Mouse (Mus musculus): Measurements from ENCODE around the gene Nr3c2.

The Nr3c2 gene

GRCm38 (mm10) chr8:76899411-76900154 is at the start of gene Nr3c2:
TSS of gene Nr3c2 (plus strand) at chr8:76899442.
- peak; percentile 45 to 55 for DNase-seq

GRCm38 (mm10) chr8:76858534-76858933 is 40.7 kb upstream of the Nr3c2 start:
- DNase-seq: no peak

DNA sequence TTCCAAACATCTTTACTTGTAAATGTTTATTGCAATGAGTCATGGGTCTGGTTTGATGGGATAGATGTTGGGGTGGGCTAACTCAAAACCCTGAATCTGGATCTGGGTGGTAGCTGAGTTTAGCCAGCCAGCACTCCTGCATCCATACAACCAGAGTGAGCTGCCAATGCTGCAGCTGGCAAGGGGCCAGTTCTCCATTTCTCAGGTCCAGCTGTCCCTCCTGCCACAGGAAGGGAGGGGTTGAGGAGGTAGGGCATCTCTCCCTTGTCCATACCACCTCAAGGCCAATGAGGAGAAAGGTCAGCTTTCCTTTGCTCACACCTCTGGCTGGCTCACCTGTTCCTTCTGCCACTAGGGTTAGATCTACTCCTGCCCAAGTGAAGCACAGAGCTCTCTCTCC is 39.5 kb upstream of the Nr3c2 start:
- peak; percentile 6 to 31 for DNase-seq

DNA sequence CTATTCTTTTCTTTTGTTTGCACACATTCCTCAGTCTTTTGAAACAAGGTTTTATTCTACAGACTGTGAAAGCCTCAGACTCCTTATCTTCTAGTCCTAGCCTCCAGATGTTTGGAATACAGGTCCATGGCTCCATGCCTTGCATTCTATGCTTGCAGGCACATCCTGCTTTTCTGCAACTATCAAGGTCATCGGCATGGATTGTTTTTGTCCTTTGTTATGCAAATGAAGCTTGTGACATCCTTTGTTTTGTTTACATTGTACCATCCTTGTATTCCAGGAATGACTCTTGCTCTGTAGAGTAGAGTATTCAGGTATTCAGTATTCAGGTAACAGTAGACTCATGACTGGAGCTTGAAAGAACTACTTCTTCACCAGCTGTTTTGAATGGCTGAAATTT is 36.2 kb upstream of the Nr3c2 start:
- DNase-seq: no peak

DNA sequence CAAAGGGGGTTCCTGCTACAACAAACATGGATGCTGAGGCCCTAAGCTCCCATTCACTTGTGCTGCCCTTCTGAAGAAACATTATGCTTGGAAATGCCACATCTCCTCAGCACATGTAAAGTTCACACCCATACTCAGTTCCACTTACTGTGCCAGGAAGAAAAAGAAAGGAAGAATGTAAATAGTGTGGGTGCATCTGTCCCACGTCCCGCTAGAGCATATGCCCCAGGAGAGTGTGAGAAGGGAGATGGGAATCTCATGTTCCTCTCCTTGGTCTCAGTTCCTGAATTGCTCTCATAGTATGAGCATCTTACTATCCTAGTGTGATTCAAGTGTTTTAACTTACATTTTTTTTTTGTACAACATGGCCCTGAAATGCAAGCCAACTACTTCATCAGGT is 22.4 kb upstream of the Nr3c2 start:
- DNase-seq: no peak

DNA sequence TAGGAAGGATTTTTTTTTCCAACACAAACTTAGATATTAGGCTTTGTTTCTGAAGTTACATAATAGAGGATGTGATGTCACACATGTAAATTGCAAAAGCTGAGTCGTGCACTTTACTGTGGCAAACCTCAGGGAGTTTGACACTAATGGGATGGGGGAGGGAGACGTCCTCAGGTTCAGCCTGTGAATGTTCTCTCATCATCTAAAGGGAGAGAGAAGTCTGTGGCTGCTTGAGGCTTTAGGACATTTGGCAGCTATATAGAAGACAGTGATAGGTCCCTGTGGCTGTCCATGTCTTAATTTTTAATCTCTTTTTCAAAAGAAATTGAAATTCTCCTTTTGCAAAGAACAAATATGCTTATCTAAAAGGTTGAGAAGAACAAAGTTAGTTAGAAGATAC is 2.2 kb upstream of the Nr3c2 start:
- no peak for DNase-seq

GRCm38 (mm10) chr8:76898721-76899410 is 376 bp upstream of the Nr3c2 start:
- peak; percentile 68 to 78 for DNase-seq

DNA sequence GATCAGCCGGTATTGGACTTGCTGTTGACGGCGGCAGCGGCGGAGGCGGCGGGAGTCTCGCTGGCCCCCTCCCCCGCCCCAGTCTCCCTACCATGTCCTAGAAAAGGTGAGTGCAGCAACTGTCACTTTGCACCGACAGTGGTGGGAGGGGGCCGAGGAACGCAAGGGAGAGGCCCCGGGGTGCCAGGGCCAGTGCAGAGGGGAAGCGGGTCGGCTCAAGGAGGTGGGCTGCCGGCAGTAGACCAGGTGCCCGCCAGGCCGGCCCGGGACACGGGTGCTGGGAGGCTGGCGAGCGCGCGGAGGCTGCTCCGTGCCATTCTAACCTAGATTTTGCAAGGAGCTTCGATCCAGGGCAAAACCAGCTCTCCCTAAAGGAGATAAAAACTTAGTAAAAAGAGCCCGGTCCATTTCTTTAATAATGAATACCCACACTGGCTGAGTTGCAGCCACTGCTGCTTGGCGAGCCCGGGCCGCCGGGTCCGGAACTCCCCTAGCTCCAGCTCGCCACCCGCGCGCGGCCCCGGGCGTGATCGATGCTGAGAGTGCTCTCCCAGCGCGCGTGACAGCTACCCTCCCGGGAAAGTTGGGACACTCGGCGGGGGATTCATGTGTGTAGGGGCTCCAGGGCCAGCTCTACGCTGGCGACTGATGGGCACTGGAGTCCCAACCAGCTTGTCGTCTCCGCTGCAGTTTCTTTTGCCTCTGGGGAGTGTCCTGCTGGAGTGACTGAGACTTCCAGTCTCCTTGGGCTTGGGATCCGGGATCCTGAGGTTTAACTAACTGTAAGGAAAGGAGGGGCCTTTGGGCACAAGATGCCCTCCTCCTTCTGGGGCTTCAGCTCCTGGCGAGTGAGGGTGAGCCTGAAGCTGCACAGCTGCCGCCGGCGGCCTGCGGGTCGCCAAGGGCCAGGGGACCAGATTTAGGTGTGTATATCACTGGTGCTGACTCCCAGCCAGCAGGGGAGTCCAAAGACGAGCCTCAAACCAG is 1.2 kb downstream of the Nr3c2 start:
- DNase-seq: peak; percentile 62 to 64

- DNase-seq: peak; percentile 95 to 96
Observed at GRCm38 (mm10) chr8:76901430-76902204, 2.4 kb downstream of the Nr3c2 start.

DNA sequence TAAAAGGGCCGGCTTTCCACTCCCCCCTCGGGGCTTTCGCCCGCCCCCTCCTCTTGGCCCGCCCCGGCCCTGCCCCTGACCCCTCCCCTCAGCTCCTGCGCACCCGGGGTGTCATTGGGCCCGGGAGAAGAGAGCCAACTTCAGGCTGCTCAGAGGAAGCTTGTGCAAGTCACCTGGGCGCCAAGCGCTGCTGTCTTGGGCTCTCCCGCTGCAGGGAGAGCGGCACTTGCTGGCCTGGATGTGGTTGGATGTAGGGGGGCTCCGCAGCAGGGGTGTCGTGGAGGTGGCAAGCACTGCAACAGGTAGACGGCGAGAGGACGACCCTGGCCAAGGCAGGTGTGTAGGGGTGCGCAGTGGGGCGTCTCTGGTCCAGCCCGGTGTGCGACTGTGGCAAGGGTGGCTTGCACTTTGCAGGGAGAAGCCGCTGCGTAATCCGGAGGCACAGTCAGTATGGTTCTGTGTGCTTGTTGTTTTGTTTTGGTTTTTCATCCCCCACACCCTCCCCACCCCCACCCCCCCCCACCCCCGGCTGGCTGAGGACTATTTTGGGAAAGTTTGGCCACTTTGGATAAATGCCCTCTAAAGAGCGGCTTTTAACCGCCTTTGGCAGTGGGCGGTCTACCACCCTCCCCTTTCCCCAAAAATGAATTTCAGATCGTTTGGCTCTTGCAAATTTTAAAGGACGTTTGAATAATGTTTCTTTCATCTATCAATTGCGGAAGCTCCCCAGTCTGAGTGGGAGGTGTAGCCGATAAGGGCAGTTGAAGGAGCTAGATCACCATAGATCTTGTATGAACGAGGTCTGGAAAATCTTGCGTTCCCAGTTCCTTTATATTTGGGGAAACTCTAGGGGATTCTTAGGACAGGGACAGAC is 3.2 kb downstream of the Nr3c2 start:
- no peak for DNase-seq

DNA sequence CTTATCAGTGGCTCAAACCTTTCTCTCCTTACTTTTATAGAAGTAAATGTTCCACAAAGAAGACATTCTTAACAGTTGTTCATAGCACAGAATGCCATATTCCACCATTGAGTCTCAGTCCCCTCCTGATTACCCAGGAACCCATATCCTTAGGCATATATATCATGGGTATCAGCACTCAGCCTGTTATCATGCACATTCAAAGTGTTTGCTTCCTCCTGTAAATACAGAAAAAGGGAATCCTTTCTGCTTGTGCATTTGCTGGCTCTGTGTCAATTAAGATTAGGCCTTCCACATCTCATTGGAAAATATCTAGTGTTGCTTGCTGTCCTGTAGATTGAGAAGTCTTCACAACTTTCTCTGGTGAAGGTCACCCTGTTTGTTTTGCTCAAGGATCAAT is 12.0 kb downstream of the Nr3c2 start:
- no peak for DNase-seq

- no peak for DNase-seq
Observed at GRCm38 (mm10) chr8:76912678-76913077, 13.4 kb downstream of the Nr3c2 start.

GRCm38 (mm10) chr8:76913207-76913606 is 14.0 kb downstream of the Nr3c2 start:
- no peak for DNase-seq

DNA sequence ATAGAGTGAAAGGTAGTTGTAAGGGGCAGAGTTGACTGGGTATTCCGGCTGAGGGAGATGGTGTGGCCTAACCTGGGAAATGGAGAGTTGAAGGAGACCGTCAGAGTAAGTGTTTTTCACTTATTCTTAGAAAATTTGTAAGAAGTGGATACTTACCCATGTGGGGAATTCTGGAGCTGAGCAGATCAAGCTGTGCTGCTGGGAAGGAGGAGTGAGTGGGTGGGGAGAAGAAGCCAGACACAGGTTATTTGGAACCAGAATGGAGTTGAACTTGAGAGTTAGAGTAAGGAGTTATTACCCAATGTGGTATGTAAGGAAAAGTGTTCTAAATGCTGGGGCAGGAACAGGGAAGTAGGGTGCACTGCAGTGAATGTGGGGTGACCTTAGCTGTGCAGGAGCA is 16.0 kb downstream of the Nr3c2 start:
- DNase-seq: no peak

DNA sequence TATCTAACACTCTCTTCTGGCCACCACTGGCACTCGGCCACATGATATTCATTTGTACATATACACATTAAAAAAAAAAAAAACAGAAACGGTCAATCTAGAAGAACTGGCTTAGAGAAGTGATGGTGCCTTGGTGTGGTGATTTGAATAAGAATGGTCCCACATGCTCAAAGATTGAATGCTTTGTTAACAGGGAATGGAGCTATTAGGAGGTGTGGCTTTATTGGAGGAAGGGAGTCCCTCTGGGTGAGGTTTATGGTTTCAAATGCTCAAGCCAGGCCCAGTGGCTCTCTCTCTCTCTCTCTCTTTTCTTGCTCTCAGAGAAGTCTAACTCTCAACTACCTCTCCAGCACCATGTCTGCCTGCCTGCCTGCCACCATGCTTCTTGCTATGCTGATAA is 20.3 kb downstream of the Nr3c2 start:
- no peak for DNase-seq

DNA sequence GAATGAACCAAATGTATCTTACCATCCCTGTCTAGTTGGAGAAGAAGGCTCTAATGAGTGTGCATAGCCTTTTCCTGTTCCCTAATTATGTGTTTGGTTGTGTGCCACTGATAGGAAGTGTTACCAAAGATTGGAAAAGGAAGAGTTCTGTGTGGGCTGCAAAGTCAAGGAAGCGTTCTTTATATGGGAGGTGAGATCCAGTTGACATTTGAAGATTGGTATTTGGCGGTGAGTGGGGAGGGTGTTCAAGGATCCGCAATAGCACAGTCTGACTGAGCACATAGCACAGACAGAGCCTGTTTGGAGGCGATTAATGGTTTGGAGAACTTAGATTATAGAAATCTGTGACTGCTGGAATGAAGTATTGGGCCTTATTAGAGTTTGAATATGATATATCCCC is 24.9 kb downstream of the Nr3c2 start:
- no peak for DNase-seq

GRCm38 (mm10) chr8:76928326-76928725 is 29.1 kb downstream of the Nr3c2 start:
- DNase-seq: no peak

DNA sequence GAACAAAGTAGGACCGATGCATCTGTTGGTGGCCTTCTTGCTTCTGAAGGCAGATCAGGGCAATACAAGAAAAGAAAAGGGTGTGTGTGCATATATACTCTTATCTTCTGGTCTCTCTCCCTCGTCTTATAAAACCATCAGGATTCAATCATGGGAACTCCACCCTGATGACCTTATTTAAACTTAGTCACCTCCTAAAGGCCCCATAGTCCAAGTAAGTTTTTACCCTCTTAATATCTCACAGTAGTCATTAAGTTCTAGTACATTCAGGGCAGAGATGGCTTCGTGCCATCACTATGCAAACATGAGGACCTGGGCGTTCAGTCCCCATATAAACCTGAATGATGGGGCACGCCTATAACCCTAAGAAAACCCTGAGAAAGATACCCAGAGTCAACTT is 29.6 kb downstream of the Nr3c2 start:
- no peak for DNase-seq

DNA sequence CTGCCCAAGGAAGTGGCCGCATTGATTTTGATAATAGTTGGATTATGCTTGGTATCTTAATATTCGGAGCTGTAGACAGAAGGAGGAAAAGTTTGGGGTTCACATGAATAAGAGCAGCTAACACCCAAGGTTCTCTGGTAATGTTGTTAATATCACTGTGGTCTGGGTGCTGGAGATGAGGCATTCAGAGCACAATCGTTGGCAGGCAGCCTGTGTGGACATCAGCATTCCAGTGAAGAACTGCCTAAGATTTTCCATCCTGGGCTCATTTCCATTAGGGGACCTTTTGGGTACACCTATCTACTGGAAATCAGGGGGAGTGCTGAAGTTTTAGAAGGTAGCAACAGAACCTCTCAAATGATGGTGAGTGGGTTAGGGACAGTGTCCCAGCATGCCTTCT is 65.8 kb downstream of the Nr3c2 start:
- no peak for DNase-seq

DNA sequence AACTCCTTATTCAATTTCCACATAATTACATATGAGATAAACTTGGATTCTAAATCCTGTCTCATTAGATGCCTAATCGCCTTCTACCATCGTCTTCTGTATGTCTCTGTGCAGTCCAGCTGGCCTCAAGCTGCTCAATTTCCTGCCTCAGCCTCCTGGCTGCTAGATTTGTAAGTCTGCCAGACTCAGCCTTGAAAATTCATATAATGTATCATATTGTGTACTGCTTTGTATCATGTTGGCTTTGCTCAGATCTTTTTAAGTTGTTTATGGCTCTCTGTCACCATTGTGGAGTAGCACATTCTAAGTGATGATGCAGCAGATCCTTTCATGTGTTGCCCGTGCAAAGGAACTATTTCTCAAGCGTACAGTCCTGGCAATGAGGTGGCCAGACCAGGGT is 71.9 kb downstream of the Nr3c2 start:
- no peak for DNase-seq

GRCm38 (mm10) chr8:76971761-76972404 is 72.6 kb downstream of the Nr3c2 start:
- DNase-seq: peak in 1 of 2 experiments; percentile 6

Measured in cerebellum, postnatal 25 days (tissue).